Mouse (Mus musculus): ENCODE data around the gene T2.
A peak's percentile ranks its signal among the peaks of the same experiment; 100 is the strongest.
"Not testable (repeated sequence)": the region's sequence is repeated elsewhere in the genome, so short reads cannot be mapped to it uniquely, and the experiment has no call there.

T2 gene

DNA sequence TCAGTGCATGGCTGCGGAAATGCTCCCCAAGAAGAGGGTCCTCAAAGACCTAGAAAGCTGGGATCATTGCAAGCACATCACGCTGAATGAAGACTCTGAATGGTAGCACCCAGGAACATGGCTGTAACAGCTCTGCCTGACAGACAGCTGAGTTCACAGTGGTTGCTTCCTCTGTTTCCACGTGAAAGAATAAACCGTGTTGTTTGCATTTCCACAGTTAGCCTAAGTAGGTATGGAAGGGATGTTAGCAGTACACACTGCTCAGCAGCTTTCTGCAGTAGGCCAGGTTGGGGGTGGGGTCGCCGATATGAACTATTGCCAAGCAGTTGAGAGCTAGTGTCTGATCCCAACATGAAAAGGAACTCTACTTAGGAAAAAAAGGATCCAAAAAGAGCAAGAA lies at the start of gene T2:
TSS of gene T2 (plus strand) at position 301 of the 400 bp plus-strand sequence.
- no peak for DNase-seq (ENCODE audit: low read depth, low spot score)

DNA sequence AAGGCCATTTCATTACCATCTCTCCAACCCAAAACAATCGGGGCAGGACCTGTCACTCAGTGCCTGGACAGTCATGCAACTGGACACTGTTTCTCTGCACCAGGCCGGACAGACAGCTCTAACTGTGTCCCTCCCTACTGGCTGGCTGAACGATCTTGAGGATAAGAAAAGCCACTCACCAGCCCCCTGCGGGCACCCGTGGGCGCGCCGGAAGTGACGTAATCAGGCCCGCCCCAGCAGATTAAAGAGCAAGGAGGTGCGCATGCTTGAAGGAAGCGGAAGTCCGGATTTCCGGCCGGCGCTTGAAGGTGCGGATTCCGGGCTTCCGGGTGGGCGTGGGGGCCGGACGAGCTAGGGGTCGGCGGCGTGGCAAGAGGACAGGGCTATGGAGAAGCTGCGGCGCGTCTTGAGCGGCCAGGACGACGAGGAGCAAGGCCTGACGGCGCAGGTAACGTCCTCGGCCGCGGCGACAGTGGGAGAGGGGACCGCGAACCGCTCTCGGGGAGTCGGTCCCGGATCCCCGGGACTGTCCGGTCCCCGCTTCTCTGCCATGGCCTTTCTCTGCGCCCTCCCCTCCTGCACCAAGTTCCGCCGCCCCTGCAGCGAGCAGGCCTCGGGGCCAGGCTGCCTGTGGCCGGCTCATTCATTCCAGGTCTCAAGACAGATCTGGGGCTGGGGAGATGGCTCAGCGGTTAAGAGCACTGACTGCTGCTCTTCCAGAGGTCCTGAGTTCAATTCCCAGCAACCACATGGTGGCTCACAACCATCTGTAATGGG lies 44.8 kb upstream of the T2 start, which contains the start of gene Sft2d1:
TSS of gene Sft2d1 (plus strand) at position 265 of the 777 bp plus-strand sequence.
- peak; percentile 92 for DNase-seq (ENCODE audit: low read depth, low spot score)

DNA sequence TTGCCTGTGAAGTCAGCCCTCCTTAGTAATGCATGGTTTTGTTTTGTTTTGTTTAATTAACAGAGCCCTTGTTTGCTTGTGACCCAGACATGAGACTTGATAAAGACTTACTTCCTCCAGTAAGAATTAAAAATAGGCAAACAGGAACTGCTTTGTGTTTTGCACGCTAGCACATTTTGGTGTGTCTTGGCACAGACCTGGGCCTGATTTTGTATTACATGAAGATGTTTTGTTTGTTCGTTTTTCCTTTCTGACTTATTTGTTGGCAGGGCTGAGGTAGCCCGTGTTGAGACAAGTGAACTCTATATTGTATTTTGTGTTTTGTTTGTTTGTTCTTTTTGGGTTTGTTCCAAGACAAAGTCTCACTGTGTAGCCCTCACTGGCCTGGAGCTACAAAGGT lies 44.0 kb upstream of the T2 start:
- no peak for DNase-seq (ENCODE audit: low read depth, low spot score)

DNA sequence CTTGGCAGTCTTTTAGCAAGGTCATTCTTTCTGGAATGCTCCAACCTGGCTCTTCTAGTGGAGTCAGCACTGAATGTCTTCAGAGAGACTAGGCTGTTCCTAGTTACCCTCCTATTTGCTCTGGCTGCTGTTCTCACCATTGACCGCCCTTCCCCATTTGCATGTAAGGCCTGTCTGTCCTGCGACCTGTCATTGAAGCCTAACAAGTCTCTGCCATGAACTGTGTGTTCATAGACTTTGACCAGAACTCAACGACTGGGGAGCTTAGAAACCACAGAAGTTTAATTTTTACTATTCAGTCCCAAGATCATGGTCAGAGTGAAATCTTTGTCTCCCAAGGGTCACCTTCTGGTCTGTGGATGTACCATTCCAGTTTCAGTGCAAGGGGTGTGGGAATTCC lies 41.8 kb upstream of the T2 start:
- DNase-seq (ENCODE audit: low read depth, low spot score), result no peak

DNA sequence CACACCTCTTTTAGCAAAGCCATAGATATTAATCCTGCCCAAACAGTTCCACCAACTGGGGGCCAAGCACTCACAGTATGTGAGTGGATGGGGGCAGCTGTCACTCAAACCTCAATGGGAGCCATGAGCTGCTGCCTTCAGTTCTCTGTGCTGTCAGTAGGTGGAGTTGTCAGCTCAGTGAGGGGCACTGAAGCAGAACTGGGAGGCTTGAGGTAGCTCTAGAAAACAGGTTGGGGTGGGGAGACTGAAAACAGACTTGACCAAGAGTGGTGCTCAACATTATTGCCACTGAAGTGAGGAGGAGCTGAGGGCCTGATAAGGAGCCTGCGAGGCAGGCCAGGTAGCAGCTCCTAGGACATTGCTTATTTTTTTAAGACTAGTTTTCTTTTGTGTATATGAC lies 39.5 kb upstream of the T2 start:
- peak; percentile 37 for DNase-seq (ENCODE audit: low read depth, low spot score)

DNA sequence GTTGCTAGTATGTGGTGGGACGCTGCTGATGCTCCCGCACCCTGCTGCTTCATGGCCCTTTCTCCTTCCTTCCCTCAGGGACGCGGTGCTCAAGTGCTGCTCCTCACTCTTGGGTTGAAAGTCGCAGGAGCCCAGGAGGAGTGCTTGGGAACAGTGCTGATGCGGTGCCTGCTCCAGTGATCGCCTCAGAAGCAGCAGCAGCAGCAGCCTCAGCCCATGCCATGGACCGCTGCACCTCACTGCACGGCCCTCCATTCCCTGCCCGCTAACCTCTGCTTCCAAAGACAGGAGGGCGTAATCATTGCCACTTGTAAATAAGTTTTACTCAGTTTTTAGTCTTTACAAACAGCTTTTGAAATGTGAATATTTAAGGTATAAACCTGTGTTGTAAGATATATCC lies 28.9 kb upstream of the T2 start:
- DNase-seq (ENCODE audit: low read depth, low spot score), result not testable (repeated sequence)

DNA sequence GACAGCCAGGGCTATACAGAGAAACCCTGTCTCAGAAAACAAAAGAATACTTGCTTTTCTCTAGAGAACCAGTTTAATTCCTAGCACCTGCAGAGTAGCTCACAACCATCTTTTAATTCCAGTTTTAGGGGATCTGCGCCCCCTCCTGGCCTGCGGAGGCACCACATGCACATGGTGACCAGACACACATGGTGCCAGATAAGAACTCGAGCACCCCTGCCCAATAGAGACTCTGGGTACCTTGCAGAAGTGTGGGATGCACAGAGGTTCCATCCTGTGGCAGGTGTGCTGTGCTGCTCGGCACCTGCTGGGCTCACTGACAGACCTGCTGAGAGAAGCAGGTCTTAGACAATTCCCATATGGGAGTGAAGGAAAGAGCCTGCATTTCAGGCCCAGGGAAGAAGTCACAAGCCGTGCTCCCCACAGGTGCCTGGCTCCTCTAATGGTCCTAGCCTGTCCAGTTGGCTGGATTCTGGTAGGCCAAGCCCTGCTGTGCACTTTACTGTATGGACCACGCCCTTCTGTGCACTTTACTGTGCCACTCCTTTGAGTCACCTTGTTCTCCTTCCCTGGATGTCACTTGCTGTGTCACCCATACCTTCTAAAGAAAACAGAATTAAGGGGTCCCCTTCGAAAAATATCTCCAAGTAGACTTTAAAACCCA lies 27.1 kb upstream of the T2 start:
- peak; percentile 58 for DNase-seq (ENCODE audit: low read depth, low spot score)

DNA sequence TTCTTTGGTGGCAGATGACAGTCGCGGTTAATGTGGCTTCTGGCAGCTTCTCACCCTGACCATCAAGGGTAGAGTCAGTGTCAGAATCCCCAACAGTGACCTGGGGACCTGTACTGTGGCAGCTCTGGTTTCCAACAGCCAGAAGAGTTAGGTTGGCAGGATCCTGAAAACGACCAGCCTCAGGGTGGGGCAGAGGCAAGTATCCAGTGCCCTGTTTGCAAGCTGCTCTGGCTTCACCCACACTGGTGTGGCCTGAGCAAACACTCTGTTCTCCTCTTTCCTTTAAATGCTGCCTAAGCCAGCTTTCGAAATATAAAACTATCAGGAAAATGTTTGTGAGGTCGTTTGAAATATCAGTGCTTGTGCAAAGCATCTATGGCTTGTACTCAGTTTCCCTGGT lies 25.2 kb upstream of the T2 start:
- DNase-seq (ENCODE audit: low read depth, low spot score), result no peak

DNA sequence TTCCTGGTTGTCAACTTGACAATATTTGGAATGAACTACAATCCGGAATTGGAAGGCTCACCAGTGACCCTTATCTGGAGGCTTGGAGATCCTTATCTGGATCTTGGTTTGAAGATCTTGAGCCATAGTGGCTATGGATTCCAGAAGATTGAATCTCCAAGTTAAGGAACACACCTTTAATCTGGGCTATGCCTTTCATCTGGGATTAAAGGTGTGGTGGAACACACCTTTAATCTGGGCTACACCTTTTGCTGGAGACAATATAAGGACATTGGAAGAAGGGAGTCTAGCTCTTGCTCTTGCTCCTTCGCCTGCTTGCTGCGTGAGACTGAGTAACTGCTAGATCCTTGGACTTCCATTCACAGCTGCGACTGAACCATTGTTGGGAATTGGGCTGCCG lies 18.6 kb upstream of the T2 start, which contains the start of gene Prr18:
TSS of gene Prr18 (plus strand) at position 301 of the 400 bp plus-strand sequence.
- not testable (repeated sequence) for DNase-seq (ENCODE audit: low read depth, low spot score)

DNA sequence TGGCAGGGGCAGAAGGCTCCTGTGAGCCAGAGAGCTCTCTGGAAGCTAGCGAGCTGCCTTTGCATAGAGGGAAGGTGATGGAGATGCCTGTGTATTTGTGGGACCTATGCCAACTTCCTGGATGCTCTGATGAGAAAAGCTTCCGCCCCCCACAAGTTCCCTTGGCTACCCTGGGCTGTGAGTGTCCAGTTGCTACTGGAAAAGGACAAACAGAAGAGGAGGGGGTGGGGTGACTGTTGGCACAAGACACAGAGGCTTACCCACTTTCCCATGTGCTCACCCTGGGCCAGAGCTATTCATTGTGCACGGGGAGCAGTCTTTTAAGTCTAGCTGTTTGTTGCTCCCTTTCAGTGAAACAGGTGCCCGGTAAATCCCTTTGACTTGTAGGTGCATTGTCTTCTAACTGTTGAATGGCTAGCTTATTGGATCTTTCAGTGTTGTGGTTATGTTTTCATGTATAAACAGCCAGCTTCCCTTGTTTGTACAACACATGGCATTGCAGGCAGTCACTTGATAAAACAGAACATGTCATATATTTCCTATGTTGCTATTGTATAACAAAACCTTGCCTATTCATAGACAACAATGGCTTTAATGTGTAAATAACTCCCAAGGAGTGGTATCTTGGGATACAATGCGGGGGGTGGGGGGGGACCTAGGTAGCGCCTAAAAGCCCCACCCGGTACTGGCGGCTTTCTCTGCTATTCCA lies 16.0 kb upstream of the T2 start:
- DNase-seq (ENCODE audit: low read depth, low spot score), result no peak

DNA sequence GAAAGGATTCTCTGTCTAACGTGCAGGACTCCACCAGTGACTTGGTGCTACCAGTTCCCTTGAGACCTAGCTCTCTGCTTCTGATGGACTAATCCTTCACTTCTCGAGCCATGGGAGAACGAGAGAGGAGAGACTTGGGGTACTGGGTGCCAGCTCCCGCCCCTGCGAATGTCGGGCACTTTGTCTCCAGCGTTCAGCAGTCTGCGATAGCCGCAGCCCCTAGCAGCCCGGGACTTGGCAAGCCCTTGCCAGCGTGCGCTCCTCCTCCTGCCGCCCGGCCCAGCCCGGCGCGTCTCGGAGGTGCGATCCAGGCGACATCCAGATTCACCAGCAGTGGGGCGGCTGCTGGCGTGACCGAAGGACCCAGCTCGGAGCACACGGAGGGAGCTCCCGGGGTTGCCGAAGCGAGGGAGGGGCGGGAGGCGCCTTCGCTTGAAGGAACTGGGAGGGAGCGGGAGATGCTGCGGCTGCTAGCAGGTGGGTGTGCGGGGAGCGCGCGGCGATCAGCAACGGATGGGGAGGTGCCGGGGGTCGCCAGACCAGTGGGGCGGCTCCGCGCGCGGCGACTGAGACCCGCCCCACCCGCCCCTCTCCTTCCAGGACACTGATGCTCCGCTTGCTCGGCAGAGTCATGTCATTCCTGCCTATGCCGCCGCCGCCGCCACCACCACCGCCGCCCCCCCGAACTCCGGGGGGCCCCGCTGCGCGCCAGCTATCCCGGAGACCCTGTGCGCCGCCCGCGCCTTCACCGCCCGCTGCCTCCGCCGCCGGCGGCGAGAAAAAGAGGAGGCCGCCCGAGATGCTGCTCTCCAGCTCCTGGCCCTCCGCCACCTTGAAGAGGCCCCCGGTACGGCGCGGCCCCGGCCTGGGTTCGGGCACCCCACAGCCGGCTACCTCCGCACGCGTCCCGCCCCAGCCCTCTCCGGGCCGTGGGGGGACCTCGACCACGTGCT lies 15.1 kb upstream of the T2 start:
- peak; percentile 22 for DNase-seq (ENCODE audit: low read depth, low spot score)

DNA sequence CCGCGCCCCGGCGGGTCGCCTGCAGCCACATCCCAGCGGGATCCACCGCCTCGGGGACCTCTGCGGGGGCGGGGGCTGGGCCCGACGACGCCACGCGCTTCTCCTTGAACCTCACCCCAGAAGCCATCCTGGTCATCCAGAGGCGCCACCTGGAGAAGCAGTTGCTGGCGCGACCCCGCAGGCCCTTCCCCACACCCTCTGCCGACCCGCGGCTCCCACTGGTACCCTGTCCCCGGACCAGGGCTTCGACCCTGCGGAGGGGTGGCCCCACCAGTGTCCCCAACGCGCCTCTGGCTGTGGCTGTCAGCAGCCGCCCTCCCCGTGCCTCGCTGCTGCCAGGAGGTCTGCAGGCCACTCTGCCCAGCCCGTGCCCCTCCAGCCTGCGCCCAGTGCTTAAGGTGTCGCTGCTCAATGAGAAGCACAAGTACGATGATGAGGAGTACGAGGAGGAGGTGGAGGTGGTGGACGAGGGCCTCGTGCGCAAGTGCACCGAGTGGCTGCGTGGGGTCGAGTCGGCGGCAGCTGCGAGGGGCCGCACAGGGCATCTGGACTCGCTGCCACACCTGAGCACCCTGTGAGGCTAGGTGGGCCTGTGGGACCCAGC lies 14.3 kb upstream of the T2 start:
- no peak for DNase-seq (ENCODE audit: low read depth, low spot score)

DNA sequence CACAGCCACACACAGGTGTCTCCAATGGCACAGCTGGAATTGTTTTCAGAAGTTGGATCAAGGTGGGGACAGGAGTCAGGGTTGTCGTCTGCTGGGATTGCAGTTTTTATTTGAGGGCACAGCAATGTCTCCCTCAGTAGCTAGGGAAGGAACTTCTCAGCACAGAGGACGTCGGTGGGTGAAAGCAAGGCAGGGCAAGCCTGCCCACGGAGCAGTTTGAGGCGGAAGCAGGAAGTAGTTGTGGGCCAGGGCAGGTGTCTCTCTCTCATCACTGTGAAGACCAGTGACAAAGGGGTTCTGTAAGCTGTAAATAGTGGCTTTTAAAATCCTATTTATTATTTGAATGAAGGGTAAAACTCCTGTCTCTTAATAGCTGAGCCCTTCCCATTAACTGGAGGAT lies 13.1 kb upstream of the T2 start:
- DNase-seq (ENCODE audit: low read depth, low spot score), result no peak

DNA sequence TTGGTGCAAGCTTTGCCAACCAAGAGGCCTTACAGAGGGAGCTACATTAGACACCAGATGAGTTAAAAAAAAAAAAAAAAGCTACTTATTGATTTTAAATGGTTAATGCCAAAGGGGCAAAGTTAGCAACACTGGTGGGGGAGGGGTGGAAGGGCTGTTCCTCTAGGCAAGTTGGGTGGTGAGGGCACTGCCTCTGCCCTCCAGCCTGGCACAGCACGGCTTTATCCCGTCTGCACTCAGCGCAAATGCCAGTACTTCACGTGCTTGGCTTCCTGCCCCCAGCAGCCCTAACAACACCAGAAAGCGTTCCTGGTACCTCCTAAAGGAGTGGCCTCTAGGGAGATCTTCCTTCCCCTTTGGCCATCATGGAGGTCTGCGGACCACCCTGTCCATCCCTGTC lies 12.4 kb upstream of the T2 start:
- no peak for DNase-seq (ENCODE audit: low read depth, low spot score)

DNA sequence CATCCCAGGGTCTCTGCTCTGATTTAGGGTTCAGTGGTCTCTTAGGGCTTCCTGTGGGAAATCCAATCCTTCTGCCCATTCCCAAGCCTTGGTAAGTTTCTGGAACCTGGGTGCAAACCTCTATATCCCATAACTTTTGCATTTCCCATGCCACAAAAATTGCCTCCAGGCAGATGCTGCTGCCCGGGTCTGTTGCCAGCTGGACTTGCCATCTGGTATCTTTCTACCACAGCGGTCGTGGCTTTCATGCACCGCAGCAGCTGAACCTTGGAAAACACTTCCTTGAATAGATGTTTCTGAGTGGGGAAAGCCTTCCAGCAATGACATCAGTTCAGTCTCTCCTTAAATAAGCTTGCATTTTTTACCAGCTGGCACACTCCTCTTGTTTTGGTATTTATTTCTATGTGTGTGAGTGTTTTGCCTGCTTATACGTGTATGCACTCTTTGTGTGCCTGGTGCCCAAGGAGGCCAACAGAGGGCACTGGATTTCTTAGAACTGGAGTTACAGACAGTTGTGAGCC lies 8.0 kb upstream of the T2 start:
- DNase-seq (ENCODE audit: low read depth, low spot score), result no peak

DNA sequence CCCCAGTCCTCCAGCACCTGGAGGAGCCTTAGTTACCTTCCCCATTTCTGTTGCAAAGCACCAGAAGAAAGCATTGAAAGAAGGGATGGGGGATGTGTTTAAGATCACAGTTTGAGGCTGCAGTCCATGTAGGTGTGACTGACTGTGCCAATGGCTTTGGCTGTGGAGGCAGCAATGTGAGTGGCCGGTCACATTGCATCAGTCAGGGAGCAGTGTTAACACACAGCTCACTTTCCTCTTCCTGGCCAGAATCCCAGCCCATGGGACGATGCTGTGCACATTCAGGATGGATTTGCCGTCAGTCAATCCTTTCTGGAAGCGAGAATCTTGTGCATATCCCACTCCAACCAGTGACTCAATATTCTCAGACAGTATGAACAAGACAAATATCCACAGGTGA lies 6.9 kb upstream of the T2 start:
- DNase-seq (ENCODE audit: low read depth, low spot score), result no peak

DNA sequence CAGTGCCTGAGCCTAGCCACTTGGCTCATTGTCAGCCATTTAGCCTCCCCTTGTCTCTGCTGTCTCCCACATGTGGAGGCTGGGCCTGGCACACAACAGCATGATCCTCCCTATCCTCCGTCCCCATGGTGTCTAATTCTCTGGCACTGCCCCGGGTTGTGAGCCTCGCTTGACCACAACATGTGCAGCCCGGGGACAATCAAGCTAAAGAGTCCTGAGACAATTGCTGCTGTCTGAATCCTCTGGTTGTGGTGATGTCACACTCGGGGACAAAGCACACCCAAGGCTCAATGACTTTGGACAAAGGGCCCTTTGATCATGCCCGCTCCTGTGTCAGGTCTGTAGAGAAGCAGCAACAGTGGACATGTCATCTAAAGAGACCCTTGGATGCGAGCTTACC lies 4.7 kb upstream of the T2 start:
- DNase-seq (ENCODE audit: low read depth, low spot score), result no peak

DNA sequence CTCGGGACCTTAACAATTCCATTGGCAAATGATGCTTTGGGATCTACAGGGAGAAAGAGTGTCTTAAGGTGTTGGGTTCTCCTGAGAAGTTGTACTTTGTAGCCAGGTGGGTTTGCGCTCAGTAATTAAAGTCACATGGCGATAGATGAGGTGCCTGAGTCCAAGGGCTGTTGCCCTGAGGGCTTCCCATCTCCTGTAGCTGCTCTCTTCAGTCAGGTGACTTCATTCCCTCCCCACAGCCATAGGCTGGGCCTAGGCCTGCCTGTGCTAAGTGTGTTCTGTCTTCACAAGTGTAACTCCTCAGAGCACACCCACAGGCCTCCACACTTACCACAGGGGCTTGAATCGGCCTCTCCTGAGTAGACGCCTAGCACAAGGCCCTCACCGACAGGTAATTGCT lies 1.7 kb downstream of the T2 start:
- no peak for DNase-seq (ENCODE audit: low read depth, low spot score)

DNA sequence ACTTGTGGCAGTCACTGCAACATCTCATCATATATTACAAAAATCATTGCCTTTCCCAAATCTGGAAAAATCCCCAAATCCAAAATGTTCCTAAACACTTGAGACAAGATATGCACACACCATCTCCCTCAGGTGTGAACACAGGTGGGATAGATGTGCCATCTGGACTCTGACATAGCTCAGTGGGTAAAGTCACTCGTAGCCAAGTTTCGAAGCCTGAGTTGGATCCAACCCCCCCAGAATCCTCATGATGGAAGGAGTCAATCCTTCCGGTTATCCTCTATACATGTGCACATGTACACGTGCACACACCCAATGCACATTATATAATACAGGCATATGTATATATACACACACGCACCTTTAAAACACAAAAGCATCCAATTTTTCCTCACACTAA lies 5.1 kb downstream of the T2 start:
- no peak for DNase-seq (ENCODE audit: low read depth, low spot score)

DNA sequence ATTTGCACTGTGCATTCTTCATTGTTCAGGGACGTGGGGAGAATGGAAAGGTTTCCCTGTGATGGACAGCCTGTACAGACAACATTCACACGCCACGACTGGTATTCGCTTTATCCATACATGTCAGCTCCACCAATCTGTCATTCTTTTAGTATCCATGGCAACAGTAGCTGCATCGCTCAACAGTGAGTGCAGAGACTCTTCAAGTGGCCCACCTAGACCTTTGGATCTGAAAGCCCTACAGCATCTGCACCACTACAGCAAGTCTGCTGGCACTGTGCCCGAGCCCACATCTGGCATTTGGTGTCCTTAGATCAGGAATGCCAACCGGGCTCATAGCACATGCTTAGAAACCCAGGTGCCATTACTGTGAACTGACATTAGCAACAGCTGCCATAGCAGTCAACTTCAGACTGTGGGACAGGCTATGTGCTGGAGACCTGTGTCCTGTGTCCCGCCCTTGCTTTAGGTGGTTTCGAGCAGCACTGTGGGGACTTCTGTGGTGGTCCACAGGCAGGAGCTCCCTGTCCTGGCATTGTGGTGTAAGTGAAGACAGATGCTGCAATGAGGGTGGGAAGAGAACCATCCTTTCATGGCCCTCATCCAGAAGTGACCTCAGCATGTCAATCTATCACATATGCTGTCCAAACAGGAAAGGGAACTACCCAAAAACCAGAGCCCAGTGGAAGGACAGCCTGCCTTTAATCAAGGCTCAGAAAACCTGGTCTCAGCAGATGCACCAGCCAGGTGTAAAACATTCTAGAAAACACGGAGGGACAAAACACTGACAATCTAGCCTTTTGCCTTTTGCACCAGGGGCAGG lies 5.7 kb downstream of the T2 start:
- DNase-seq (ENCODE audit: low read depth, low spot score), result no peak
